Mouse (Mus musculus) MEL (cell line): ENCODE measurements around the gene Mpnd. TPM values are rescaled to one million over a fixed set of nuclear protein-coding genes. Genes with fewer than 3 reads are reported as not detected.

Experiments used
- DNase-seq: peaks from one replicate; pipeline ENCODE4 v3.0.0; 2011; ENCODE audit warnings: low read depth, low spot score
- H3K27ac ChIP-seq: 2 replicates; pipeline ENCODE4 v1.5.1; 2012; ENCODE audit warnings: low read depth, mild to moderate bottlenecking, control low read depth, low read length, moderate library complexity; ENCODE audit not compliant: control insufficient read depth
- H3K27me3 ChIP-seq, 2 experiments: fragments of 150-350 bp in 1 of 2; sonication (generic) in 1 of 2; 2 replicates each; pipeline ENCODE4 v1.6.1; 2012; ENCODE audit warnings: low read length in 2 of 2, mild to moderate bottlenecking in 2 of 2, improper control_type of control experiment in 1 of 2, moderate library complexity in 1 of 2; ENCODE audit not compliant: insufficient read depth in 2 of 2, control insufficient read depth in 1 of 2
- H3K36me3 ChIP-seq, 2 experiments: 2 replicates each; pipeline ENCODE4 v1.6.1; 2012 to 2014; ENCODE audit warnings: low read length in 2 of 2, improper control_type of control experiment in 1 of 2, inconsistent platforms in 1 of 2, mild to moderate bottlenecking in 1 of 2; ENCODE audit not compliant: insufficient read depth in 2 of 2, control insufficient read depth in 1 of 2
- H3K4me1 ChIP-seq, 2 experiments: fragments of 150-350 bp in 1 of 2; sonication (generic) in 1 of 2; 2 replicates each; pipeline ENCODE4 v1.6.1; 2012; ENCODE audit warnings: low read length in 2 of 2, improper control_type of control experiment in 1 of 2, mild to moderate bottlenecking in 1 of 2; ENCODE audit not compliant: insufficient read depth in 2 of 2, control insufficient read depth in 1 of 2
- H3K4me3 ChIP-seq, 2 experiments: fragments of 150-350 bp in 1 of 2; sonication (generic) in 1 of 2; 2 replicates each; pipeline ENCODE4 v1.5.1; 2012; ENCODE audit warnings: low read depth in 2 of 2, low read length in 2 of 2, mild to moderate bottlenecking in 2 of 2, moderate library complexity in 2 of 2, control low read depth in 1 of 2, improper control_type of control experiment in 1 of 2; ENCODE audit not compliant: control insufficient read depth in 1 of 2, insufficient read depth in 1 of 2
- H3K79me2 ChIP-seq: 2 replicates; pipeline ENCODE4 v1.6.1; 2012; ENCODE audit warnings: mild to moderate bottlenecking, low read length, moderate library complexity; ENCODE audit not compliant: control insufficient read depth, poor library complexity, insufficient read depth
- H3K9ac ChIP-seq: 2 replicates; pipeline ENCODE4 v1.6.1; 2012; ENCODE audit warnings: low read depth, mild to moderate bottlenecking, control low read depth, low read length, moderate library complexity; ENCODE audit not compliant: control insufficient read depth, poor library complexity, severe bottlenecking
- H3K9me3 ChIP-seq: fragments of 150-350 bp; sonication (generic); replicated peaks from 2 replicates; pipeline ENCODE4 v1.6.1; 2012; ENCODE audit warnings: mild to moderate bottlenecking, low read length, improper control_type of control experiment, moderate library complexity; ENCODE audit not compliant: insufficient read depth
- CHD1 ChIP-seq: IDR thresholded peaks from 2 replicates; pipeline ENCODE4 v1.6.1; 2012; ENCODE audit warnings: low read depth, mild to moderate bottlenecking, inconsistent platforms, low read length, improper control_type of control experiment
- CHD2 ChIP-seq: IDR thresholded peaks from 2 replicates; pipeline ENCODE4 v1.6.1; 2011; ENCODE audit warnings: low read length, improper control_type of control experiment
- CTCF ChIP-seq, 3 experiments: IDR thresholded peaks in 2 of 3; conservative IDR thresholded peaks in 1 of 3; 2 replicates each; pipeline ENCODE4 v1.5.1; 2011 to 2012; ENCODE audit warnings: low read length in 3 of 3, low read depth in 2 of 3, mild to moderate bottlenecking in 2 of 3, improper control_type of control experiment in 1 of 3, inconsistent platforms in 1 of 3, mixed read lengths in 1 of 3, moderate library complexity in 1 of 3; ENCODE audit not compliant: control insufficient read depth in 1 of 3, insufficient read depth in 1 of 3, poor library complexity in 1 of 3, severe bottlenecking in 1 of 3
- E2F4 ChIP-seq: IDR thresholded peaks from 2 replicates; pipeline ENCODE4 v1.6.1; 2011; ENCODE audit warnings: low read depth, low read length, improper control_type of control experiment, borderline replicate concordance
- ELF1 ChIP-seq: IDR thresholded peaks from 2 replicates; pipeline ENCODE4 v1.6.1; 2014; ENCODE audit warnings: low read depth, mild to moderate bottlenecking, inconsistent platforms, low read length, improper control_type of control experiment, moderate library complexity
- EP300 ChIP-seq, 2 experiments: IDR thresholded peaks; 2 replicates each; pipeline ENCODE4 v1.6.1; 2011; ENCODE audit warnings: improper control_type of control experiment in 2 of 2, low read length in 2 of 2, low read depth in 1 of 2, mild to moderate bottlenecking in 1 of 2
- ETS1 ChIP-seq: IDR thresholded peaks from 2 replicates; pipeline ENCODE4 v1.6.1; 2012; ENCODE audit warnings: low read depth, mild to moderate bottlenecking, inconsistent platforms, low read length, improper control_type of control experiment, moderate library complexity
- GABPA ChIP-seq: IDR thresholded peaks from 2 replicates; pipeline ENCODE4 v1.6.1; 2012; ENCODE audit warnings: low read depth, mild to moderate bottlenecking, inconsistent platforms, low read length, improper control_type of control experiment, moderate library complexity
- GATA1 ChIP-seq: IDR thresholded peaks from 2 replicates; pipeline ENCODE4 v1.6.1; 2011; ENCODE audit warnings: low read depth, low read length, improper control_type of control experiment
- JUND ChIP-seq: IDR thresholded peaks from 2 replicates; pipeline ENCODE4 v1.6.1; 2011; ENCODE audit warnings: low read depth, mild to moderate bottlenecking, improper control_type of control experiment, low read length
- MAFK ChIP-seq: IDR thresholded peaks from 2 replicates; pipeline ENCODE4 v1.6.1; 2011; ENCODE audit warnings: low read depth, mild to moderate bottlenecking, low read length, improper control_type of control experiment, borderline replicate concordance
- MAX ChIP-seq: IDR thresholded peaks from 2 replicates; pipeline ENCODE4 v1.6.1; 2011; ENCODE audit warnings: low read length, improper control_type of control experiment
- MAZ ChIP-seq: IDR thresholded peaks from 2 replicates; pipeline ENCODE4 v1.6.1; 2012; ENCODE audit warnings: low read depth, mild to moderate bottlenecking, inconsistent platforms, low read length, improper control_type of control experiment
- MEF2A ChIP-seq: IDR thresholded peaks from 2 replicates; pipeline ENCODE4 v1.6.1; 2014; ENCODE audit warnings: low read depth, mild to moderate bottlenecking, inconsistent platforms, low read length, improper control_type of control experiment; ENCODE audit not compliant: poor library complexity, insufficient replicate concordance, severe bottlenecking; ENCODE audit errors: extremely low read depth
- MXI1 ChIP-seq: IDR thresholded peaks from 2 replicates; pipeline ENCODE4 v1.6.1; 2011; ENCODE audit warnings: mild to moderate bottlenecking, low read depth, low read length, improper control_type of control experiment
- MYB ChIP-seq: IDR thresholded peaks from 2 replicates; pipeline ENCODE4 v1.6.1; 2011; ENCODE audit warnings: mild to moderate bottlenecking, low read depth, low read length, improper control_type of control experiment
- MYC ChIP-seq: IDR thresholded peaks from 2 replicates; pipeline ENCODE4 v1.6.1; 2011; ENCODE audit warnings: low read depth, mild to moderate bottlenecking, low read length, improper control_type of control experiment, moderate library complexity
- NRF1 ChIP-seq: IDR thresholded peaks from 2 replicates; pipeline ENCODE4 v1.6.1; 2014; ENCODE audit warnings: low read depth, mild to moderate bottlenecking, inconsistent platforms, low read length, improper control_type of control experiment, moderate library complexity; ENCODE audit not compliant: poor library complexity, insufficient read depth, severe bottlenecking
- POLR2A ChIP-seq, 2 experiments: IDR thresholded peaks; 2 replicates each; pipeline ENCODE4 v1.6.1; 2011 to 2012; ENCODE audit warnings: low read length in 2 of 2, mild to moderate bottlenecking in 2 of 2, control low read depth in 1 of 2, improper control_type of control experiment in 1 of 2, low read depth in 1 of 2, moderate library complexity in 1 of 2; ENCODE audit not compliant: control insufficient read depth in 1 of 2, insufficient read depth in 1 of 2, poor library complexity in 1 of 2
- POLR2AphosphoS5 ChIP-seq: IDR thresholded peaks from 2 replicates; pipeline ENCODE4 v1.6.1; 2012; ENCODE audit warnings: low read depth, borderline replicate concordance, mild to moderate bottlenecking, inconsistent platforms, low read length, moderate library complexity, mixed read lengths
- RCOR1 ChIP-seq: IDR thresholded peaks from 2 replicates; pipeline ENCODE4 v1.6.1; 2012; ENCODE audit warnings: low read depth, mild to moderate bottlenecking, inconsistent platforms, low read length, improper control_type of control experiment
- SIN3A ChIP-seq: IDR thresholded peaks from 2 replicates; pipeline ENCODE4 v1.6.1; 2012; ENCODE audit warnings: low read length, improper control_type of control experiment, inconsistent platforms
- SMC3 ChIP-seq: IDR thresholded peaks from 2 replicates; pipeline ENCODE4 v1.6.1; 2011; ENCODE audit warnings: low read depth, low read length, improper control_type of control experiment
- TAL1 ChIP-seq: IDR thresholded peaks from 2 replicates; pipeline ENCODE4 v1.6.1; 2012; ENCODE audit warnings: mild to moderate bottlenecking, inconsistent platforms, low read length, moderate library complexity, mixed read lengths
- TBP ChIP-seq: IDR thresholded peaks from 2 replicates; pipeline ENCODE4 v1.8.0; 2011; ENCODE audit warnings: low read depth, low read length, improper control_type of control experiment
- TCF12 ChIP-seq: IDR thresholded peaks from 2 replicates; pipeline ENCODE4 v1.6.1; 2014; ENCODE audit warnings: low read depth, mild to moderate bottlenecking, inconsistent platforms, low read length, improper control_type of control experiment, moderate library complexity
- USF1 ChIP-seq: IDR thresholded peaks from 2 replicates; pipeline ENCODE4 v1.6.1; 2014; ENCODE audit warnings: low read depth, mild to moderate bottlenecking, inconsistent platforms, low read length, improper control_type of control experiment, moderate library complexity
- ZC3H11A ChIP-seq: IDR thresholded peaks from 2 replicates; pipeline ENCODE4 v1.6.1; 2012; ENCODE audit warnings: low read depth, mild to moderate bottlenecking, inconsistent platforms, low read length, improper control_type of control experiment
- ZNF384 ChIP-seq: IDR thresholded peaks from 2 replicates; pipeline ENCODE4 v1.6.1; 2012; ENCODE audit warnings: low read depth, mild to moderate bottlenecking, inconsistent platforms, low read length, improper control_type of control experiment
- polyA plus RNA-seq, 2 experiments: library from polyadenylated mRNA; stranded (reverse) in 1 of 2; unstranded in 1 of 2; fragments of >175 nt in 1 of 2; fragments of >200 nt in 1 of 2; gene quantifications; 2 replicates each; pipeline versions ENCODE4 v1.2.1 to v1.2.4; 2012; ENCODE audit warnings: low replicate concordance in 2 of 2, low read depth in 1 of 2; ENCODE audit not compliant: insufficient read length in 2 of 2, insufficient read depth in 1 of 2, missing spikeins in 1 of 2
- total RNA-seq: library from RNA; depleted of rRNA; stranded (reverse); fragments of 300-350 nt; gene quantifications from 2 replicates; pipeline ENCODE4 v1.2.3, GENCODE M21; 2012

Mpnd gene
- total and polyA plus RNA-seq, 3 experiments = 3.9 to 18.3 TPM; not detected in 1

DNA sequence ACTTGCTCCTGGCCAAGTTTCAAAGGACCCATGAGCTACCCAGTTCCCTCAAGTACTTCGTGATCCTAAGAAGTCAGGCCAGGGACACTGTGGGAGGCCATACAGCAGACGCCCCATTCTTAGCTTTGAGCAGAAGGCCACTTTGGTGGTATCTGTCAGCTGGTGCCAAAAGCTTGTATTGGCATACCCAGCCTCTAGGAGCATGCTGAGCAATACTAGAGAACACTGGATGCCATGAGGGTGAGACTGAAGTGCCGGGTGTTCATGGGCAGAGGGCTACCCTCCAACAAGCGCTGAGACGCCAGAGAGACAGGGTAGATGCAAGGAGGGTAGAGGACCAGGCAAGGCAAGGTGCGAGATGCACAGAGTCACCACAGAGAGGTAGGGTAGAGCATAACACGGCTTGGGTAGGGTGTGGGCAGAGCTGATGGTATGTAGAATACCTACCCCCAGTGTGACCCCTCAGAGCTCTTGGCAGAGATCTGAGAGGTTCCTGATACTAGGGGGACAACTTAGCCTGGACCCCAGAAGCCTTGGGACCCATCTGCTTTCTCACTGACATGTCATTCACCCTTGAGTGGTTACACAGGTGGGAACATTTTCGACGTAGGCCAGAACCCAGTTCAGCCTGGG lies 24.8 kb downstream of the Mpnd start:
- peak overlapping the region; percentile 73 for H3K27ac ChIP-seq
- H3K4me1 ChIP-seq = peaks cover 18 to 32% of the 10 kb centered on the region in 2 experiments

DNA sequence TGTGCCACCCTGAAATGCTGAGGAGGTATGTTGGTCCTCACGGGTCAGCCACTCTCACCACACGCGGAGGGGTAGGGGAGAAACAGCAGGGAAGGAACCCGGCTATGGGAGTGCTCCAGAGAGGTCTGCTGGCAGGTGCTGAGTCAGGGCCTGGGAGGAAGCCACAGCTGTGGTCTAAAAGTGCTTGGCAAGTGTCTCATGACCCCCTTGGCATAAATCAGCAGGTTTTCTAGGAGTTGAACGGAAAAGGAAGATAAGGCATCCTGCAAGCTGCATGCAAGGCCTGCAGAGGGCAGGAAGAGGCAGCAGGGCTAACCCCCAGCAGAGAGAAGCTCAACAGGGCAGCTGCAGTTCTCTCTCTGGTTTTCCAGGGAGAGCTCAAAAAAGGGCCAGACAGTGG lies 25.4 kb downstream of the Mpnd start:
- peak overlapping the region; percentile 74 for H3K27ac ChIP-seq
- peak; percentile 85 for DNase-seq
- peaks cover 85% of the 10 kb centered on the region for H3K79me2 ChIP-seq
- peak overlapping the region; percentile 44 for H3K9ac ChIP-seq
- no peaks in the 10 kb centered on the region for H3K9me3 ChIP-seq
- H3K27me3 ChIP-seq = no peaks in the 10 kb centered on the region
- peaks cover 15 to 34% of the 10 kb centered on the region in 2 experiments for H3K36me3 ChIP-seq
- H3K4me1 ChIP-seq = peaks cover 18 to 32% of the 10 kb centered on the region in 2 experiments
- no peak overlapping the region for H3K4me3 ChIP-seq
- TF ChIP-seq MXI1 (peak; percentile 88), ELF1 (peak; percentile 57; the same call in 1 of the 2 replicates), USF1 (peak; percentile 65; the same call in 1 of the 2 replicates), TBP (peak; percentile 79), TCF12 (peak; percentile 89), NRF1 (peak; percentile 14; the same call in 1 of the 2 replicates), MYC (0 out of 2 replicates have a peak, but pooled peaks have one; percentile 38), EP300 (IDR thresholded peaks at IDR 0.05; ENCODE audit: low read depth in 1 of 2, low read length in 2 of 2) (peak; percentile 66 to 84), MEF2A (no peak), RCOR1 (peak; percentile 75), TAL1 (peak; percentile 48), SIN3A (peak; percentile 87), ZNF384 (no peak), ETS1 (peak; percentile 99), CTCF (IDR thresholded peaks at IDR 0.05 in 2 of 3, conservative IDR thresholded peaks at IDR 0.05 in 1 of 3; ENCODE audit: control insufficient read depth in 1 of 3, insufficient read depth in 1 of 3, low read depth in 2 of 3, low read length in 3 of 3, poor library complexity in 1 of 3, severe bottlenecking in 1 of 3) (peak in 2 of 3 experiments; percentile 30 to 37; a peak in 4 of 6 replicates), SMC3 (no peak), MAFK (peak; percentile 92), JUND (no peak), MAZ (peak; percentile 76), POLR2A (IDR thresholded peaks at IDR 0.05; ENCODE audit: control insufficient read depth in 1 of 2, insufficient read depth in 1 of 2, low read depth in 1 of 2, low read length in 2 of 2, poor library complexity in 1 of 2) (no peak), POLR2AphosphoS5 (no peak), GABPA (peak; percentile 78; the same call in 1 of the 2 replicates), CHD2 (no peak), GATA1 (peak; percentile 64; the same call in 1 of the 2 replicates), CHD1 (no peak), ZC3H11A (no peak), E2F4 (no peak)

More for the DNA sequence above, 24.8 kb downstream of the Mpnd start:
- no peak for TF ChIP-seq MAZ
- no peak for TF ChIP-seq SIN3A
- no peak for TF ChIP-seq MAX
- no peak for TF ChIP-seq TAL1
- TF ChIP-seq CTCF (IDR thresholded peaks at IDR 0.05 in 2 of 3, conservative IDR thresholded peaks at IDR 0.05 in 1 of 3; ENCODE audit: control insufficient read depth in 1 of 3, insufficient read depth in 1 of 3, low read depth in 2 of 3, low read length in 3 of 3, poor library complexity in 1 of 3, severe bottlenecking in 1 of 3) = no peak
- no peak for TF ChIP-seq RCOR1
- no peak for TF ChIP-seq MYB
- H3K27me3 ChIP-seq = no peaks in the 10 kb centered on the region
- no peaks in the 10 kb centered on the region for H3K9me3 ChIP-seq
- peak overlapping the region; percentile 41; the same call in 1 of the 2 replicates for H3K9ac ChIP-seq
- DNase-seq = no peak
- H3K4me3 ChIP-seq = no peak overlapping the region
- peaks cover 15 to 33% of the 10 kb centered on the region in 2 experiments for H3K36me3 ChIP-seq
- peaks cover 79% of the 10 kb centered on the region for H3K79me2 ChIP-seq
